ENCODE assay signal across 11 mouse cellular contexts in the genomic region with DNA sequence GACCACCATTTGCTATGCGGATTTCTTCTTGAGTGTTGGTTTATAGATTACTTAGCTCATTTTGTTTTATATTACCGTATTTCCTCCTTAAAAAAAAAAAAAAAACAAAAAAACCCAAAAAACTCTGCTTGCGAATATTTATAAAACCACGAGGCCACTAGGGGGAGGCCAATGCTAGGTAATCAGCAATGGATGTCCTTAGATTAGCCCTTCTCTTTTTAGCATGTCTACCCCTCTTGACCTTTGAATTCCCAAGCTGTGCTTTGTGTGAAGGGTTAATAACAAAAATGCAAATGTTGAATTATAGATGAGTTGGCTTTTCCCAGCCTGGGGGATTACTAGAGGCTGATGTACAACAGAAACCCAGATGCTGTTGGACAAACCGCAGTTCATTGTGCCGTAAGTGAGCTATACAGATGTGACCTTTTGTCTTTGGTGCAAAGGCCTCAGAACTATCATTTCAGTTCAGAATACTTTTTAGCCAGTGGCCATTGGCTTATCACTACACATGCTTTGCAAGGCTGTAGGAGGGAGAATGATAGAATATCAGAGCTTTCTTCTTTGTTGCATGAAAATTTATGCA.
DNase-seq lines count a peak whose midpoint lies in the region; ATAC-seq and TF ChIP-seq lines count a peak whose summit lies in the region.
"Had no signal": no experiment of that assay in that cellular context is flagged by ENCODE, and none has a peak within 500 bp of the region (broad histone marks: within the 10 kb centered on the region; RNA-seq: fewer than 3 reads in every experiment).

No protein-coding gene starts in this region.

- H3K4me2 ChIP-seq in forebrain, embryonic 14.5 days (ENCODE audit: low read length), result no peak overlapping the region
- H3K4me2 ChIP-seq in midbrain, embryonic 15.5 days, result no peak overlapping the region
- H3K4me2 ChIP-seq in midbrain, postnatal 0 days (ENCODE audit: low read depth, low read length, poor library complexity, severe bottlenecking), result no peak overlapping the region

- no peaks in the 10 kb centered on the region for H3K36me3 ChIP-seq in forebrain, embryonic 14.5 days (ENCODE audit: control insufficient read depth, insufficient read depth, low read length)
- no peaks in the 10 kb centered on the region for H3K36me3 ChIP-seq in forebrain, embryonic 10.5 days (replicated peaks)
- no peaks in the 10 kb centered on the region for H3K36me3 ChIP-seq in midbrain, embryonic 10.5 days
- no peaks in the 10 kb centered on the region for H3K36me3 ChIP-seq in midbrain, embryonic 15.5 days (replicated peaks)
- no peaks in the 10 kb centered on the region for H3K36me3 ChIP-seq in midbrain, postnatal 0 days (ENCODE audit: insufficient read depth, low read length)
- H3K36me3 ChIP-seq: limb, embryonic 10.5 days had no signal

- H3K4me1 ChIP-seq in forebrain, embryonic 14.5 days (ENCODE audit: control insufficient read depth, insufficient read depth, low read length), result no peaks in the 10 kb centered on the region
- H3K4me1 ChIP-seq in forebrain, embryonic 10.5 days, result no peaks in the 10 kb centered on the region
- H3K4me1 ChIP-seq in midbrain, embryonic 10.5 days, result peaks cover 6% of the 10 kb centered on the region; the same call in 1 of the 2 replicates
- H3K4me1 ChIP-seq in midbrain, embryonic 15.5 days, result no peaks in the 10 kb centered on the region
- H3K4me1 ChIP-seq in midbrain, postnatal 0 days (ENCODE audit: insufficient read depth, low read length), result no peaks in the 10 kb centered on the region
- H3K4me1 ChIP-seq: limb, embryonic 10.5 days had no signal

- peak; percentile 76 for TF ChIP-seq CTCF in midbrain, postnatal 0 days (IDR thresholded peaks at IDR 0.05)

- DNase-seq in forebrain, embryonic 14.5 days (ENCODE audit: low spot score), result peak; percentile 28
- DNase-seq in forebrain, embryonic 10.5 days (ENCODE audit: extremely low spot score, low spot score), result no peak
- peak; percentile 12 for DNase-seq in midbrain, embryonic 10.5 days (ENCODE audit: low spot score)
- peak; percentile 31 for DNase-seq in embryo, embryonic 10 days (ENCODE audit: low spot score)
- peak; percentile 47 for DNase-seq in midbrain, postnatal 0 days (ENCODE audit: low spot score)
- no peak for DNase-seq in spleen, adult 12 weeks (ENCODE audit: low spot score)
- no peak for DNase-seq in urinary bladder, postnatal 25 days (ENCODE audit: low spot score)
- DNase-seq: gastrocnemius, postnatal 25 days; liver, postnatal 0 days had no signal

- H3K27me3 ChIP-seq in forebrain, embryonic 14.5 days (replicated peaks; ENCODE audit: control insufficient read depth, insufficient read depth, low read length), result no peaks in the 10 kb centered on the region
- H3K27me3 ChIP-seq in forebrain, embryonic 10.5 days (ENCODE audit: poor library complexity, severe bottlenecking), result no peaks in the 10 kb centered on the region
- no peaks in the 10 kb centered on the region for H3K27me3 ChIP-seq in midbrain, embryonic 10.5 days (ENCODE audit: low read depth, poor library complexity, severe bottlenecking)
- no peaks in the 10 kb centered on the region for H3K27me3 ChIP-seq in midbrain, embryonic 15.5 days (replicated peaks)
- H3K27me3 ChIP-seq in midbrain, postnatal 0 days (ENCODE audit: insufficient read depth, low read length), result no peaks in the 10 kb centered on the region

- H3K9me3 ChIP-seq in forebrain, embryonic 14.5 days (replicated peaks; ENCODE audit: control insufficient read depth, low read length), result no peaks in the 10 kb centered on the region
- no peaks in the 10 kb centered on the region for H3K9me3 ChIP-seq in forebrain, embryonic 10.5 days
- no peaks in the 10 kb centered on the region for H3K9me3 ChIP-seq in midbrain, embryonic 10.5 days (replicated peaks)
- H3K9me3 ChIP-seq in midbrain, embryonic 15.5 days, result no peaks in the 10 kb centered on the region
- no peaks in the 10 kb centered on the region for H3K9me3 ChIP-seq in midbrain, postnatal 0 days (ENCODE audit: low read length)
- H3K9me3 ChIP-seq: limb, embryonic 10.5 days had no signal

- 68% methylated on average over 6 of the region's 6 CpGs for WGBS in forebrain, embryonic 14.5 days
- 73% methylated on average over 6 of the region's 6 CpGs for WGBS in forebrain, embryonic 10.5 days
- 62% methylated on average over 6 of the region's 6 CpGs for whole genome bisulfite sequencing in midbrain, embryonic 10.5 days
- WGBS in midbrain, embryonic 15.5 days, result 54% methylated on average over 6 of the region's 6 CpGs
- 53% methylated on average over 6 of the region's 6 CpGs for WGBS in midbrain, postnatal 0 days

- no peak overlapping the region for H3K4me3 ChIP-seq in forebrain, embryonic 14.5 days (ENCODE audit: low read depth, low read length)
- H3K4me3 ChIP-seq in forebrain, embryonic 10.5 days, result no peak overlapping the region
- no peak overlapping the region for H3K4me3 ChIP-seq in midbrain, embryonic 10.5 days
- H3K4me3 ChIP-seq in midbrain, embryonic 15.5 days, result no peak overlapping the region
- H3K4me3 ChIP-seq in midbrain, postnatal 0 days (ENCODE audit: low read depth, low read length), result no peak overlapping the region
- H3K4me3 ChIP-seq: limb, embryonic 10.5 days had no signal

- H3K27ac ChIP-seq in forebrain, embryonic 14.5 days (ENCODE audit: low read depth, low read length), result no peak overlapping the region
- H3K27ac ChIP-seq in forebrain, embryonic 10.5 days, result no peak overlapping the region
- no peak overlapping the region for H3K27ac ChIP-seq in midbrain, embryonic 10.5 days (replicated peaks)
- no peak overlapping the region for H3K27ac ChIP-seq in midbrain, embryonic 15.5 days
- no peak overlapping the region for H3K27ac ChIP-seq in midbrain, postnatal 0 days (ENCODE audit: low read depth, low read length)
- H3K27ac ChIP-seq: limb, embryonic 10.5 days had no signal

- ATAC-seq in forebrain, embryonic 14.5 days, result no peak
- ATAC-seq in midbrain, embryonic 15.5 days (replicated peaks), result no peak; the same call in 1 of the 2 replicates
- no peak for ATAC-seq in midbrain, postnatal 0 days (ENCODE audit: low FRiP score)
- ATAC-seq: liver, postnatal 0 days had no signal

- no peak overlapping the region for H3K9ac ChIP-seq in forebrain, embryonic 14.5 days (ENCODE audit: low read length)
- no peak overlapping the region for H3K9ac ChIP-seq in midbrain, embryonic 15.5 days
- no peak overlapping the region for H3K9ac ChIP-seq in midbrain, postnatal 0 days (replicated peaks; ENCODE audit: low read length, poor library complexity, severe bottlenecking)
- H3K9ac ChIP-seq: liver, postnatal 0 days had no signal

Comparison
In these comparisons a context has a peak if more than half of its experiments do, and no peak if none do; other contexts are left out.
1. DNase-seq: peak in forebrain, embryonic 14.5 days (single experiment), midbrain, embryonic 10.5 days (single experiment), embryo, embryonic 10 days (single experiment) and midbrain, postnatal 0 days (single experiment); none in forebrain, embryonic 10.5 days (single experiment), spleen, adult 12 weeks (single experiment) and urinary bladder, postnatal 25 days (single experiment).